Mouse (Mus musculus) kidney, postnatal 25 days (tissue): Measurements from ENCODE around the gene Trak1.
"Not testable (repeated sequence)": the region's sequence is repeated elsewhere in the genome, so short reads cannot be mapped to it uniquely, and the experiment has no call there.

Experiments used
- DNase-seq, 2 experiments: peaks; one replicate each; pipeline ENCODE4 v3.0.0; 2021; ENCODE audit warnings: mixed read lengths in 2 of 2

Gene Trak1

DNA sequence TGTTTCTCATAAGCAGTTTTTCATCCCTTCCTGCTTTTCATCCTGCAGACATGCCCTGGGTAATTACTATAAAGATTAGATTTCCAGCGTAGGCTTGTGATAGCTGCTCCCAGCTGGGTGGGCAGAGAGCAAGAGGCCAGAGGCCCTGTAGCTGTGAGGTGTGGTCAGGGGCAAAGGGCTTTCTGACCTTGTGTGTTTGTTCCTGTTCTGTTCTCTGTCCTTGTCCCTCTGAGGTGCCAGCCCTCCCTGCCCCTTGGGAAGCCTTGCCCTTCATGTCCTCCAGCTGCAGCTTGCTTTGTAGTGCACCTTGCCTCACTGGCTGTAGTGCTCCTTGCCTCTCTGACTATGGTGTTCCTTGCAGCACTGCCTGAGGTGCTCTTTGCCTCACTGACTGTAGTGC lies 139.2 kb downstream of the Trak1 start:
- DNase-seq, result no peak

GRCm38 (mm10) chr9:121442145-121442544 lies 144.8 kb downstream of the Trak1 start:
- DNase-seq, result no peak

DNA sequence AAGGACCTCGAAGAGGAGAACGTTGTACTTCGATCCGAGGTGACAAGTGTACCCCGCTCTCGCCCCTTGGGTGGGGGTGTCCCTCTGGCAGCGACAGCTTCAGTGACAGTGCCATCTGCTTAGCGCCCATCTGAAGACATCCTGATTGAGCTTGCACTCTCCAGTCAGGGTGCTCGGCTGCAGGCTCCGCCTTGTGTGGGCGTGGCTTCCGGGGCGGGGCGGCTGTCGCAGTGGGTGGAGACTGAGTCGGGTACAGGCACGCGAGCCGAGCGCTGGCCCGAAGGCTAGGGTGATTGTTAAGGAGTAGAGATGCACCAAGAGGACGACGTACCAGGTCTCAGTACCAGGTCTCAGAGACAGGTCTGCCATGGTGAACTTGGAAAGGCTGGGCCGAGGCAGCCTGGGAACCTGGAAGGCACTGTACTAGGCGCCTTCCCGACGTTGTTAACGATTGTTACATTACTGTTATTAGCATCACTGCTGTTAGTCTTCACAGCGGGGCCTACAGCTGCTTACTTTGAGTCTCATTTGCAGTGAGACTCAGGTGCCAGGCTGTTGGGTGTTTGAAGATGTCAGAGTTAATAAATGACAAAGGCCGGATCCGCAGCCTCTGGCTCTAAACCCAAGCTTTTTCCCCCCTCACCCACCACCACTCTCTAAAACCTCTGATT lies 146.5 kb downstream of the Trak1 start:
- DNase-seq, result no peak

DNA sequence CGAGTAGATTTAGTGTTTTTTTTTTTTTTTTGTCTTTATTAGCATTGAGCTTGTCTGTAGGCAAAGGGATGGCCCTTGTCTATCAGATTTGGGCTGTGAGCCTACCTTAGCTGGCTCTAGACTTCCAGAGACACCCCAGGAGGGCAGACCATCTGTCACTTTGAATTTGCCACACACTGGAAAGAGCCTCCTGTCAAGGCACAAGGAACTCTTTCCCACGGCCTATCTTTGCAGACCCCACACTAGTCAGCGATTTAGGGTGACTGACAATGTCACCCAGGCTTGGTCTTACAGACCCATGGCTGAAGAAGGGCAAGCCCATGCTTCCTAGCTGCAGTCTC lies 147.0 kb downstream of the Trak1 start:
- DNase-seq, result no peak

- DNase-seq, result peak; percentile 59 to 62
Measured at GRCm38 (mm10) chr9:121445364-121445763, 148.1 kb downstream of the Trak1 start.

GRCm38 (mm10) chr9:121446431-121446831 lies 149.1 kb downstream of the Trak1 start:
- DNase-seq, result no peak

- not testable (repeated sequence) for DNase-seq
Measured at GRCm38 (mm10) chr9:121452342-121452942, 155.1 kb downstream of the Trak1 start.

DNA sequence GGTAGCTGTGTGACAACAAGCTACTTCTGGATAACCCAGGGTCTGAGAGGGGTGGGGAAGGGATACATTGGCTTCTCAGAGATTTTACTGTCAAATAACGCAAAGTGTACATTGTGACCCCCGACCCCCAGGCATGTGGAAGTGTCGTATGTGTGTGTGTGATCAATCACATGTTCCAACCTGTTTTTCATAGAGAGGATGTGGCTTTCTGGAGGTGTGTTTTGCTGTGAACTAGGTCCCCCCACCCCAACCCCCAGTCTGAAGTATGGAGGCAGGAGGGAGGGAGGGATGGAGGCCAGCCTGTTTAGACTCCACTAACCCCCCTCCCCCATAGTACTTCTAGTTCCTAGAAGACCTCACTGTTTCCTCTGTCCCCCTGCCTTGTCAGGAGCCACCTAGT lies 157.6 kb downstream of the Trak1 start:
- DNase-seq, result no peak

DNA sequence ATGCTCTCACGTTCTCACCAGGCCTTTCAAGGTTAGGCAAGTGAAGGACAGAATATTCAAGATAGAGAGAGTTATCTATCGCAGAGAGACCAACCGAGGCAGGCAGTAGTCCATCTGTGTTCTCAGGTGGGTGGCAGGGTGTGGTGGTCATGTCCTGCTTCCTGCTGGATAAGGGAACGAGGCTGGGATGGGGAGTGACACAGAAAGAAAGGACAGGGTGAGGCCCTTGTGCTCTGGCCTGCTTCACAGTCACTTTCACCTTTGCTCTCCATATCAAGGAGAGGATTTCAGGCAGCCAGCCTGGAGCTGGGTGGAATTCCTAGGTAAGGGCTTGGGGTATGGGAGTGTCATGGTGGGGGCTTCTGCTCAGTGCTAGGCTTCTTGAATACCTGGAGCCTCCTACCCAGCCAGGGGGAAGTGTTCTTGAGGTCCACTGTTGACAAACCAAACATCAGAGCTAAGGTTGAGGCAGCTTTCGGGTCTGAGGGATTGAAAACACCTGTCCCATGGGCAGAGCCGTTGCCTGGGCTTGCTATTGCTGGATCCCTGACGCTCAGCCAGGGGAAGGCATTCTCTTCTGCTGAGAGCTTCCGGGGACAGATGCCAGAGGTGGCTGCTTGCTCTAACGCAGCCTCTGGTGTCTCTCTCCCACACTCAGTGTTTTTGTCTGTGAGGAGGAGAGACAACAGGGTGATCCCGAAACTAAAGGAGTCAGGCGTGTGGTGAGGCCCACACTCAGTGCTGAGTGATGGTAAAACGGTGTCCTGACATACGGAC lies 159.6 kb downstream of the Trak1 start:
- DNase-seq, result no peak

- DNase-seq, result peak in 1 of 2 experiments; percentile 40
Measured at GRCm38 (mm10) chr9:121458466-121458865, 161.2 kb downstream of the Trak1 start.

GRCm38 (mm10) chr9:121459950-121460349 lies 162.6 kb downstream of the Trak1 start:
- peak in 1 of 2 experiments; percentile 59 for DNase-seq

GRCm38 (mm10) chr9:121460527-121460926 lies 163.2 kb downstream of the Trak1 start:
- DNase-seq, result no peak

DNA sequence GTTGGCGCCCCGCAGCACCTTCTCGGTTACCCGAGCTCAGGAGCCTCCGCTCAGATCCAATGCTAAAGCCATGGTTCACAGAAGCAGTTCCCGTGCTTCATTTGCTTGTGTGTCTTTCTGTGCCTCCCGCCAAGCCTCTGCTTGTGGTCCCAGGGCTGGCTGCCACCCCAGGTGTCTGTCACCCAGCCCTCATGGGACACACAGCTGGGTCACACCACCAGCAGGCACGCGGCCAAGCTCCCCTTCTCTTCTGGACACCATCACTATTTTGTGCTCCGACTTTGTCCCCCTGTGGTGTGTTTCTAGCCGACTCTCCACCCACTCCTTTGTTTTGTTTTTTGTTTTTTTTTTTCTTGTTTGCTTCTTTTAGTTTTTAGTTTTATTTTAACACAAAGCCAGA lies 170.2 kb downstream of the Trak1 start:
- DNase-seq, result no peak

GRCm38 (mm10) chr9:121469711-121470110 lies 172.4 kb downstream of the Trak1 start:
- no peak for DNase-seq

DNA sequence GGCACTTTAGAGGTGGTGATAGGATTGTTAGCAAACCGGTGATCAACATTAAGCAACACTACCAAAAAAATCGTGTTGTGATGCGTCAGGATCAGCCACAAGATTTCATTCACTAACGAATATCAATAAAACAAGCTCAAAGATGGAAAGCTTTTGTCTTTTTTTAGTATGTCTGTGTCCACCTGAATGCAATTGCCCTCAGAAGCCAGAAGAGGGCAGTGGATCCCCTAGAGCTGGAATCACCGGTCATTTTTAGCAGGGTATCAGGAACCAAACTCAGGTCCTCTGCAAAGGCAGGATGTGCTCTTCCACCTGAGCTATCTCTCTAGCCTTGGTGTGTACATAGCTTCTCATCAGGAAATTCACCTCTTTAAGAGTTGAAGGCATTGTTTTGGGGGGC lies 177.5 kb downstream of the Trak1 start:
- no peak for DNase-seq

- DNase-seq, result no peak
Measured at GRCm38 (mm10) chr9:121475488-121476452, 178.5 kb downstream of the Trak1 start.

DNA sequence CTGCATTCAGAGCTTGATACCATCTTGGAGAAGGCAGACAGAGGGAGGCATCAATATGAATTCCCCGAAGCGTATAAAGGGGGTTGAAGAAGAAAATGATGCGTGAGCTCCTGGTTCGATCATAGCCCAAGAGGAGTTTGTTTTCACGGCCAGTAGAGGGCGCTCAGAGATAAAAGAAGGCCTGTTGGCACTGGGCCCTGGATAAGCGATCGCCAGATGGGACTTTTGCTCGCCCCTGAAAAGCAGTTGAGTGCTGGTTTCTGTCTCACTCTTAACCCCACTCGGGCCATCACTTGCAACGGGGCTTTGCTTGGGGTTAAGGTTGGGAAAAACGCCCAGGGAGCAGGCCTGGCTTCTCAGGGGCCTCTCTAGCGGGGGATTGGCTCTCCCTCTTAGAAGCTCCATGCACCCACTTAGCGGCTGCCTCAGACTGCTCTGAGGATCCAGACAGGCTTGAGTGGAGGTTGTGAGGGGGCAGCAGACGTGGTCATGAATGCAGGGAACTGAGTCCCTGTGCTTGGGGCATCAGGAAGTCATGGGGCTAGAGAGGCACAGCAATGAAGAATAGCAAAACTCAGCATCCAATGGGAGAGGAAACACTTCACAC lies 180.1 kb downstream of the Trak1 start:
- peak; percentile 67 to 84 for DNase-seq

- peak in 1 of 2 experiments; percentile 78 for DNase-seq
Measured at GRCm38 (mm10) chr9:121479453-121479852, 182.2 kb downstream of the Trak1 start.

DNA sequence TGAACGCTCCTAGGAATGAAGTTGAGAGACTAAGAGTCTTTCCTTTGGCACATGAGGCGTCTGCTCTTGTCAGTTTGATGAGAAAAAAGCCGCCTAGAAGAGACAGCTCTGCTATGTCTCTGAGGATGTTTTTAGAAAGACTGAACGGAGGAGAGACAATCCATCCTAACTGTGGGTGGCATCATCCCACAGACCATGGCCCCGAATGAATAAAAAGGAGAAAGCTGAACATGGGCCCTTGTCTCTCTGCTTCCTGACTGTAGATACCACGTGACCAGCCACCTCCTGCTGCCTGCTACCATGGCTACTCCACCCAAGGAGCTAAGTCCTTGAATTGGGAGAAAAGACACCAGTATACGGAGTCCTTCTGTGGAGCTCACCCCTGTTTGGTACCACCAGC lies 189.9 kb downstream of the Trak1 start:
- no peak for DNase-seq

- no peak for DNase-seq
Measured at GRCm38 (mm10) chr9:121491592-121492240, 194.4 kb downstream of the Trak1 start.

DNA sequence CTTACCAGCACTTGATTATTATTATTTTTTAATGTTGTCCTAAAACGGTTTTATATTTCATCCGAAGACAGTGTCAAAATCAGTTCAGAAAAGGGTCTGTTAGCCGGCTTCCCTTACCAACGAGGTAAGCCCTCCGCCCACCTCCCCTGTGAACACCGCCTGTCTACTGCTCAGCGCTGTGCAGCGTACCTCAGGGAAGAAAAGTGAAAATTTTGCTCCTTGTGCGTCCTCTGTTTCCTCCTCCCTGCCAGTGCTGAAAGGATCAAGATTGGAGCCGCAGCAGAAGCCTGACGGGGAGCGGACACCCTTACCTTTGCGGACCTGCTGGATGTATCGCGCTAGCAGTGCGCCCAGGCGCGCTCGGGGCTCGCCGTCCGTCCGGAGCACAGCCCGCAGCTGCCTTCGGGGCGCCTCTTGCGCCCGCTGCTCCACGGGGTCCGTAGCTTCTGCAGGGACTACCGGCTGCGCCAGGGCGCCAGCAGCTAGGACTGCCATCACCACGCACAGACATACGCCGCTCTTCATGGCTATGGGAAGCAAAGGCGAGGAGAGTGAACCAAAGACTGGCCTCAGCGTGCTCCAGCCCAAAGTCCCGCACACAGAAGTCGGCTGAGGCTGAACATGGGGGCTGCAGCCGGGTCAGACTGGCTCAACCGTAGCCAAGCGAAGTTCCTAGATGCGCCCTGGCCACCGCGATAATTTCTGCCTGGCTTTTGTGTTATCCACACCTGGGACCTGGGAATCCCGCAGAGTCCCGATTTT lies 196.9 kb downstream of the Trak1 start:
- no peak for DNase-seq
